Mouse (Mus musculus) gastrocnemius, postnatal 10 days (tissue): ENCODE measurements around the gene Sfmbt1. TPM values are rescaled to one million over a fixed set of nuclear protein-coding genes. Genes with fewer than 3 reads are reported as not detected.

Source experiments
- total RNA-seq, 2 experiments: library from RNA; stranded (reverse); gene quantifications; 2 replicates each; pipeline ENCODE4 v1.2.3; 2021

Gene Sfmbt1
- total RNA-seq, 2 experiments from 2014 or later, result 9.7 to 12.7 TPM

Other genes starting within 250 kb of the Sfmbt1 start
- 10 to 100 TPM; 10.7 to 14.3 TPM for gene Dcp1a, start 235.3 kb upstream of the Sfmbt1 start, total RNA-seq
- 1 to 10 TPM; 1.2 to 1.4 TPM for gene Cacna1d, start 223.4 kb upstream of the Sfmbt1 start, total RNA-seq
- 10 to 100 TPM; 30.1 to 37.1 TPM for gene Tkt, start 166.5 kb upstream of the Sfmbt1 start, total RNA-seq
- gene Prkcd, start 88.6 kb upstream of the Sfmbt1 start, total RNA-seq, result 10 to 100 TPM; 10.9 to 18.6 TPM
- gene Rft1, start 60.5 kb upstream of the Sfmbt1 start, total RNA-seq, result 1 to 10 TPM; 6.4 to 7.3 TPM
- 10 to 100 TPM; 10.2 to 15.2 TPM for gene Tmem110, start 110.7 kb downstream of the Sfmbt1 start, total RNA-seq
- gene Mustn1, start 164.4 kb downstream of the Sfmbt1 start, total RNA-seq, result 100 to 1,000 TPM in 1 of 2 experiments, 10 to 100 TPM in 1; 91.8 to 112 TPM
- 1 to 10 TPM in 1 of 2 experiments, under 1 TPM in 1; 0.31 to 1.0 TPM for gene Itih4, start 171.6 kb downstream of the Sfmbt1 start, total RNA-seq
- gene Itih3, start 208.9 kb downstream of the Sfmbt1 start, total RNA-seq, result under 1 TPM; 0.28 to 0.93 TPM
- under 1 TPM in 1 of 2 experiments, not detected in 1; 0.34 TPM for gene Itih1, start 228.4 kb downstream of the Sfmbt1 start, total RNA-seq
- gene Nek4, start 236.5 kb downstream of the Sfmbt1 start, total RNA-seq, result 1 to 10 TPM; 4.6 TPM